Mouse (Mus musculus) frontal cortex, postnatal 14 days (tissue): Measurements from ENCODE around the gene Olfr56.
"Not testable (repeated sequence)": the region's sequence is repeated elsewhere in the genome, so short reads cannot be mapped to it uniquely, and the experiment has no call there.

Experiments used
- DNase-seq, 2 experiments: peaks; one replicate each; pipeline ENCODE4 v3.0.0; 2022; ENCODE audit warnings: low spot score in 2 of 2

Olfr56 gene

DNA sequence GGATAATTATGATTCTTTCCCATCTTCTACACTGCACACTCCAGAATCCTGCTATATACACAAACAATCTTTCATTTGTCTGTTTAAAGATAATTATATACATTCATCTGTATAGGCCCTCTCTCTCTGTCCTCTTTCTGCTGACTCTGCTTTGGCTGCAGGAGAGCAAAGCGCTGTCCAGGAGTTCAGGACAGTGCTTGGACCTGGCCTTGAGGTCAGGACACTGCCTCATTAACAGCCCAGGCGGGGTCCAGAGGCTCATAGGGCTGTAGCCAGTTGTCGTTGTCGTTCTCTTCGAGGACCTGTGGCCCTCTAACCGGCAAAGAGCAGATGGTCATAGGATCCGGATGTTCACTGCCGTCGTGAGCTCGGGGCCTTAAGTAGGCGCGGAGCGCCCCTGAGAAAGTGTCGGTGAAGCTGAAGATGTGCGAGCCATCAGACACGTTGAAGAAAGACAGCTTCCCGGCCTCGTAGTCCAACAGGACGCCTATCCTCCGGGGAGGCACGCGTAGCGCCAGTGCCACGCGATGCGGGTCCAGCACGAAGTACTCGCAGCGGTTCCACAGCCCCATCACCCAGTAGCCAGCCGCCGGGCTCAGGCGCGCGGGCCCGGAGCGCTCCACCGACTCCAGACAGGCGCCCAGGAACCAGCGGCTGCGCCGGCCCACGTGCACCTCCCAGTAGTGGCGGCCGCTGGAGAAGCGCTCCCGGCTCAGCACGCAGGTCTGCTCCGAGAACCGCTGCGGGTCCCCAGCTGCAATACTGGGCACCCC, 190.3 kb downstream of the Olfr56 start:
- DNase-seq, result no peak

DNA sequence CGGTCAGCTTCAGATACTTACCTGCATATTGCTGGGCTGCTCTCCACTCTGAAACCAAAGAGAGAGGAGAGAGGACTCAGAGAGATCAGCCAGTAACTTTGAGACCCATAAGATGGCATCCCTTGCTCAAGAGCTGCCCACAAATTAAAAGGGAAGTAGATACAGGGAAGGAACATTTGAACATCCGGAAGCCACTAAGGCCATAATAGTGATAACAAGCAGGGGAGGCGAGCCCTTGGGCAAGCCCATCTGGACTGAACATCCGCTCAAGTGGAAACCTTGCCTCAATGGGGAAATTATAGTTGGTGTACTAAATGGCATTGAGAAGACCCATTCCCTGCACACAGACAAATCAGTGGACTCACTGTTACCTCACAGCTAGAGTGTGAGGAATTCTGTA, 191.9 kb downstream of the Olfr56 start:
- DNase-seq, result no peak

DNA sequence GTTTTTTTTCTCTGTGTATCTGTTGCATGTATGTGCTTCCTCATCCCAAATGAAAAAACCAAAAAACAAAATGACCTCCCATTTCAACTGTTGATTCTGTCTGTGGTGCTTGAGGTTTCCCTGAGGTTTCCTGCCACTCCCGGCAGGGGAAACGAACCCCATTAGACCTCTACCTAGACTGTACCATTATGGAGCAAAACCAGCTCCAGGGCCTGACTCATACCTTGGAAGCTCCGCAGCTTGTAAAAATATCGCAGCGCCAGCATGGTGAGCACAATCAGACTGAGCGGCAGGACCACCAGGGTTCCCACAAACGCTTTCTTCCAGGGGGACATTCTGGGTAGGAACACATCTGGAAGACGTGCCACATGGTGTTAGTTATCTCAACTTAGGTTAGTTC, 196.7 kb downstream of the Olfr56 start:
- DNase-seq, result no peak

DNA sequence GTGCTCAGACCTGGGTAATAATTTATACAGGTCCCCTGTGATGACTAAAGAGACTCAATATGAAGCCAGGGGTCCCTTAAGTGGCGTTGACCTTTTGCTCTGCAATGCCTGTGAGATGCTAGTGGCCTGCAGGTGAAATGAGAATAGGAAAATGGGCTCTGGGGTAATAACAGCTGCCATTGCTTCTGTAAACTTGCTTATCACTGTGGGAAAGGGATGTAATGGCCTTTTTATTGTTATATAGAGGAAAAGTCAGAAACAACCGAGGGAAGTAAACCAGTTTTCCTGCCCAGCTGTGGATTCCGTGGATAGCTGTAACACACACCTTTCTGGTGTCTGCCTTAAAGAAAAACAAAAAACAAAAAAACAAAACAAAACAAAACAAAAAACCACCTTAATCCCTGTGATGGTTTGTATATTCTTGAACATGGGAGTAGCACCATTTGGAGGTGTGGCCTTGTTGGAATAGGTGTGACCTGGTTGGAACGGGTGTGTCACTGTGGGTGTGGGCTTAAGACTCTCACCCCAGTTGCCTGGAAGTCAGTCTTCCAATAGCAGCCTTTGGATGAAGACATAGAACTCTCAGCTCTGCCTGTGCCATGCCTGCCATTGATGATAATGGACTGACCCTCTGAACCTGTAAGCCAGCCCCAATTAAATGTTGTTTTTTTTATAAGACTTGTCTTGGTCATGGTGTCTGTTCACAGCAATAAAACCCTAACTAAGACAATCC, 197.5 kb downstream of the Olfr56 start:
- not testable (repeated sequence) for DNase-seq

DNA sequence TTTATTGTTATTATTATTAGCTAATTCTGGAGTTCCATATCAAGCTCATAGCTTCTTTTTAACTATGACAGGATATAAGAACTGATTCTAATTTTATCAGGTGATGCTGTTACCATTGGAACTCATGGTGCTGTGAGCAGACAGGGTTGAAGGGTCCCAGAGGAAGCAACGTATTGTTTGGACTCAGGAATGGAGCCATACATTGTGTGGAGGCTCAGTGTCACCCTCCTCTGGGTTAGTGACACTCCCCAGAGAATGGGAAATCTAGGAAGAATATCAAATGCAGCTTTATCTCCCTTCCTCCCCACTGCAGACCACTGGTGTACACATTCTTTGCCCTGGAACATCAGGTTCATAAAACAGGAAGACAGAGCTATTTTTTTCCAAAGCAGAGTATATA, 204.5 kb downstream of the Olfr56 start:
- no peak for DNase-seq
